Mouse (Mus musculus) CH12.LX (cell line): Measurements from ENCODE around the gene Olfr368. TPM values are rescaled to one million over a fixed set of nuclear protein-coding genes. Genes with fewer than 3 reads are reported as not detected.

Experiments
- DNase-seq: peaks from one replicate; pipeline ENCODE4 v3.0.0-alpha.2; 2013; ENCODE audit errors: extremely low read depth
- H3K27ac ChIP-seq: 2 replicates; pipeline ENCODE4 v1.5.1; 2012; ENCODE audit warnings: low read depth, mild to moderate bottlenecking, control low read depth, moderate library complexity; ENCODE audit not compliant: insufficient read depth
- H3K27me3 ChIP-seq: replicated peaks from 2 replicates; pipeline ENCODE3; 2012; ENCODE audit warnings: inconsistent platforms
- H3K36me3 ChIP-seq, 2 experiments: replicated peaks in 1 of 2; 2 replicates each; pipeline versions ENCODE3 to v1.6.1; 2012; ENCODE audit warnings: inconsistent platforms in 1 of 2, low read length in 1 of 2, mild to moderate bottlenecking in 1 of 2, mixed read lengths in 1 of 2, moderate library complexity in 1 of 2; ENCODE audit not compliant: control insufficient read depth in 1 of 2, insufficient read depth in 1 of 2
- H3K4me1 ChIP-seq, 2 experiments: 2 replicates each; pipeline ENCODE4 v1.6.1; 2012; ENCODE audit warnings: inconsistent platforms in 1 of 2, moderate library complexity in 1 of 2; ENCODE audit not compliant: insufficient read depth in 2 of 2, control insufficient read depth in 1 of 2
- H3K4me2 ChIP-seq: 2 replicates; pipeline ENCODE4 v1.6.1; 2012; ENCODE audit warnings: low read depth, mild to moderate bottlenecking, control low read depth; ENCODE audit not compliant: poor library complexity, insufficient read depth, severe bottlenecking
- H3K4me3 ChIP-seq, 3 experiments: fragments of 150-350 bp in 1 of 3; sonication (generic) in 1 of 3; replicated peaks in 1 of 3; 2 replicates each; pipeline versions ENCODE3 to v1.5.1; 2011 to 2012; ENCODE audit warnings: low read depth in 2 of 3, low read length in 2 of 3, mild to moderate bottlenecking in 2 of 3, moderate library complexity in 2 of 3, control low read depth in 1 of 3, improper control_type of control experiment in 1 of 3, inconsistent platforms in 1 of 3, mixed read lengths in 1 of 3; ENCODE audit not compliant: poor library complexity in 1 of 3
- H3K79me2 ChIP-seq: replicated peaks from 2 replicates; pipeline ENCODE4 v1.6.1; 2012; ENCODE audit warnings: mild to moderate bottlenecking, moderate library complexity; ENCODE audit not compliant: control insufficient read depth, poor library complexity, insufficient read depth, severe bottlenecking; ENCODE audit errors: extremely low read depth
- H3K9ac ChIP-seq: 2 replicates; pipeline ENCODE4 v1.6.1; 2012; ENCODE audit warnings: low read depth, mild to moderate bottlenecking, control low read depth, moderate library complexity; ENCODE audit not compliant: insufficient read depth
- H3K9me3 ChIP-seq: replicated peaks from 2 replicates; pipeline ENCODE3; 2012; ENCODE audit warnings: low read length, inconsistent platforms, mixed read lengths
- BHLHE40 ChIP-seq: IDR thresholded peaks from 2 replicates; pipeline ENCODE4 v1.6.1; 2011; ENCODE audit warnings: mild to moderate bottlenecking, low read depth, low read length, improper control_type of control experiment
- CHD1 ChIP-seq: IDR thresholded peaks from 2 replicates; pipeline ENCODE4 v1.6.1; 2012; ENCODE audit warnings: low read depth, low read length, improper control_type of control experiment, inconsistent platforms
- CHD2 ChIP-seq: IDR thresholded peaks from 2 replicates; pipeline ENCODE4 v1.6.1; 2011; ENCODE audit warnings: low read length, improper control_type of control experiment
- CTCF ChIP-seq, 2 experiments: IDR thresholded peaks in 1 of 2; conservative IDR thresholded peaks in 1 of 2; 2 replicates each; pipeline ENCODE4 v1.5.1; 2011 to 2012; ENCODE audit warnings: low read depth in 2 of 2, low read length in 2 of 2, improper control_type of control experiment in 1 of 2, inconsistent platforms in 1 of 2, mild to moderate bottlenecking in 1 of 2, moderate library complexity in 1 of 2
- E2F4 ChIP-seq: IDR thresholded peaks from 2 replicates; pipeline ENCODE4 v1.6.1; 2011; ENCODE audit warnings: low read depth, low read length, improper control_type of control experiment; ENCODE audit not compliant: insufficient replicate concordance
- EP300 ChIP-seq: IDR thresholded peaks from 2 replicates; pipeline ENCODE4 v1.6.1; 2011; ENCODE audit warnings: low read length, improper control_type of control experiment
- ETS1 ChIP-seq: conservative IDR thresholded peaks from 2 replicates; pipeline ENCODE4 v1.6.1; 2012; ENCODE audit warnings: low read depth, mild to moderate bottlenecking, inconsistent platforms, low read length, improper control_type of control experiment, moderate library complexity
- JUND ChIP-seq: conservative IDR thresholded peaks from 2 replicates; pipeline ENCODE4 v1.6.1; 2011; ENCODE audit warnings: low read depth, low read length, improper control_type of control experiment
- KAT2A ChIP-seq: IDR thresholded peaks from 2 replicates; pipeline ENCODE4 v1.6.1; 2012; ENCODE audit warnings: low read length, improper control_type of control experiment, inconsistent platforms; ENCODE audit not compliant: insufficient replicate concordance
- MAFK ChIP-seq: IDR thresholded peaks from 2 replicates; pipeline ENCODE4 v1.6.1; 2011; ENCODE audit warnings: low read length, improper control_type of control experiment; ENCODE audit not compliant: insufficient replicate concordance
- MAX ChIP-seq: IDR thresholded peaks from 2 replicates; pipeline ENCODE4 v1.6.1; 2011; ENCODE audit warnings: low read length, improper control_type of control experiment
- MAZ ChIP-seq: IDR thresholded peaks from 2 replicates; pipeline ENCODE4 v1.6.1; 2012; ENCODE audit warnings: low read depth, mild to moderate bottlenecking, inconsistent platforms, low read length, improper control_type of control experiment, moderate library complexity
- MEF2A ChIP-seq: IDR thresholded peaks from 2 replicates; pipeline ENCODE4 v1.6.1; 2014; ENCODE audit warnings: low read depth, mild to moderate bottlenecking, inconsistent platforms, low read length, improper control_type of control experiment, borderline replicate concordance
- MYC ChIP-seq: IDR thresholded peaks from 2 replicates; pipeline ENCODE4 v1.6.1; 2011; ENCODE audit warnings: low read depth, mild to moderate bottlenecking, improper control_type of control experiment, low read length
- NELFE ChIP-seq: IDR thresholded peaks from 2 replicates; pipeline ENCODE4 v1.6.1; 2011; ENCODE audit warnings: low read depth, low read length, improper control_type of control experiment
- NRF1 ChIP-seq: IDR thresholded peaks from 2 replicates; pipeline ENCODE4 v1.6.1; 2014; ENCODE audit warnings: low read depth, mild to moderate bottlenecking, inconsistent platforms, low read length, improper control_type of control experiment, moderate library complexity
- PAX5 ChIP-seq: IDR thresholded peaks from 2 replicates; pipeline ENCODE4 v1.6.1; 2012; ENCODE audit warnings: low read length, inconsistent platforms, mixed read lengths
- RAD21 ChIP-seq: IDR thresholded peaks from 2 replicates; pipeline ENCODE4 v1.6.1; 2011; ENCODE audit warnings: low read depth, mild to moderate bottlenecking, low read length, improper control_type of control experiment, moderate library complexity
- RCOR1 ChIP-seq: conservative IDR thresholded peaks from 2 replicates; pipeline ENCODE4 v1.6.1; 2012; ENCODE audit warnings: low read depth, mild to moderate bottlenecking, inconsistent platforms, low read length, improper control_type of control experiment
- SIN3A ChIP-seq: IDR thresholded peaks from 2 replicates; pipeline ENCODE4 v1.6.1; 2012; ENCODE audit warnings: low read length, improper control_type of control experiment, inconsistent platforms
- SMC3 ChIP-seq: IDR thresholded peaks from 2 replicates; pipeline ENCODE4 v1.6.1; 2011; ENCODE audit warnings: low read depth, low read length, improper control_type of control experiment
- ZC3H11A ChIP-seq: IDR thresholded peaks from 2 replicates; pipeline ENCODE4 v1.6.1; 2012; ENCODE audit warnings: low read depth, mild to moderate bottlenecking, inconsistent platforms, low read length, improper control_type of control experiment
- ZNF384 ChIP-seq: IDR thresholded peaks from 2 replicates; pipeline ENCODE4 v1.6.1; 2012; ENCODE audit warnings: low read depth, low read length, improper control_type of control experiment, inconsistent platforms
- dilution Hi-C: fragments of 300-500 bp; cut with MboI; formaldehyde crosslinking; loops from 2 replicates; pipeline ENCODE4 v1.14.3; 2020; ENCODE audit warnings: low sequenced_read_pairs; ENCODE audit not compliant: extremely low pct_unique_long_range_greater_than_20kb, extremely low pct_ligation_motif_present
- in situ Hi-C: fragments of 300-500 bp; cut with MboI; formaldehyde crosslinking; loops from 3 replicates; pipeline ENCODE4 v1.14.3; 2019; ENCODE audit warnings: low sequenced_read_pairs, low pct_ligation_motif_present, low pct_unique_long_range_greater_than_20kb, mixed read lengths
- polyA plus RNA-seq: library from polyadenylated mRNA; unstranded; fragments of >175 nt; gene quantifications from 2 replicates; pipeline ENCODE4 v1.2.1, GENCODE M21; 2012; ENCODE audit warnings: low read depth; ENCODE audit not compliant: insufficient read length
- total RNA-seq, 2 experiments: library from RNA; depleted of rRNA; stranded (reverse); fragments of 300-350 nt in 1 of 2; fragments of >200 nt in 1 of 2; gene quantifications; 2 replicates each; pipeline ENCODE4 v1.2.3; 2012 to 2014

The Olfr368 gene
- total and polyA plus RNA-seq, 3 experiments, result not detected

- Histone ChIP-seq H3K4me2 (peak overlapping the region; percentile 94), H3K9me3 (no peaks in the 10 kb centered on the region), H3K27me3 (peaks cover 34% of the 10 kb centered on the region), H3K79me2 (no peaks in the 10 kb centered on the region), H3K27ac (no peak overlapping the region), H3K9ac (no peak overlapping the region), H3K36me3 (no peaks in the 10 kb centered on the region), H3K4me3 (peak overlapping the region in 1 of 3 experiments; percentile 24), H3K4me1 (no peaks in the 10 kb centered on the region)
- dilution Hi-C loops, result no loop called here
- in situ Hi-C loops, result loop anchor here (25.0 kb wide), 2 partner anchors 601 to 1326 kb away; partner anchors contain the start of gene Olfr347
- peak; percentile 46 for DNase-seq
- TF ChIP-seq CHD2 (no peak), CHD1 (no peak), RAD21 (peak; percentile 90), ETS1 (no peak), BHLHE40 (no peak), MYC (no peak), SMC3 (peak; percentile 73), KAT2A (no peak), PAX5 (no peak), RCOR1 (no peak), JUND (no peak), ZC3H11A (no peak), EP300 (no peak), E2F4 (no peak), MAFK (no peak), CTCF (conservative IDR thresholded peaks at IDR 0.05 in 1 of 2, IDR thresholded peaks at IDR 0.05 in 1 of 2; ENCODE audit: low read depth in 2 of 2, low read length in 2 of 2) (peak; percentile 50 to 82), MAX (no peak; the same call in 1 of the 2 replicates), MEF2A (no peak), NELFE (no peak), ZNF384 (peak; percentile 47; the same call in 1 of the 2 replicates), NRF1 (no peak), MAZ (no peak), SIN3A (no peak)
These were observed 12.3 kb downstream of the Olfr368 start for GRCm38 (mm10) chr2:37338497-37339187.
